14 mouse cellular contexts compared by ENCODE assay signal in genomic region chr13:72120467-72120866, GRCm38 (mm10).
DNase-seq lines count a peak whose midpoint lies in the region; ATAC-seq lines count a peak whose summit lies in the region.
"Had no signal": no experiment of that assay in that cellular context is flagged by ENCODE, and none has a peak within 500 bp of the region (broad histone marks: within the 10 kb centered on the region; RNA-seq: fewer than 3 reads in every experiment).

No protein-coding gene starts in this region.

- H3K36me3 ChIP-seq in heart, embryonic 11.5 days (ENCODE audit: control insufficient read depth, insufficient read depth, low read length) = no peaks in the 10 kb centered on the region
- no peaks in the 10 kb centered on the region for H3K36me3 ChIP-seq in lung, embryonic 16.5 days (ENCODE audit: control insufficient read depth, insufficient read depth, low read length)
- H3K36me3 ChIP-seq in midbrain, embryonic 13.5 days = no peaks in the 10 kb centered on the region
- H3K36me3 ChIP-seq: forebrain, embryonic 12.5 days; heart, embryonic 13.5 days; limb, embryonic 15.5 days had no signal

- no peak overlapping the region for H3K4me2 ChIP-seq in heart, embryonic 11.5 days
- H3K4me2 ChIP-seq in lung, embryonic 16.5 days (ENCODE audit: low read depth, low read length) = peak overlapping the region; percentile 32
- no peak overlapping the region for H3K4me2 ChIP-seq in midbrain, embryonic 13.5 days (replicated peaks)
- H3K4me2 ChIP-seq: forebrain, embryonic 12.5 days; heart, embryonic 13.5 days; limb, embryonic 15.5 days had no signal

- H3K27ac ChIP-seq in heart, embryonic 11.5 days (ENCODE audit: low read depth, low read length) = no peak overlapping the region
- no peak overlapping the region for H3K27ac ChIP-seq in lung, embryonic 16.5 days (ENCODE audit: low read length)
- H3K27ac ChIP-seq in midbrain, embryonic 13.5 days = peak overlapping the region; percentile 61
- H3K27ac ChIP-seq: forebrain, embryonic 12.5 days; heart, embryonic 13.5 days; kidney, postnatal 0 days; limb, embryonic 15.5 days had no signal

- peaks cover 16% of the 10 kb centered on the region for H3K4me1 ChIP-seq in heart, embryonic 11.5 days (ENCODE audit: control insufficient read depth, insufficient read depth, low read length)
- peaks cover 3% of the 10 kb centered on the region for H3K4me1 ChIP-seq in lung, embryonic 16.5 days (replicated peaks; ENCODE audit: control insufficient read depth, insufficient read depth, low read length)
- H3K4me1 ChIP-seq in midbrain, embryonic 13.5 days (replicated peaks) = peaks cover 40% of the 10 kb centered on the region

- DNase-seq in heart, adult 18-20 months = no peak
- no peak for DNase-seq in lung, postnatal 25 days (ENCODE audit: low spot score)
- no peak for DNase-seq in MN1 (ENCODE audit: low spot score)
- DNase-seq in right cerebral cortex, postnatal 36 days (ENCODE audit: low spot score in 2 of 2) = no peak
- DNase-seq: cerebellum, postnatal 36 days had no signal

- H3K27me3 ChIP-seq in heart, embryonic 11.5 days (ENCODE audit: control insufficient read depth, insufficient read depth, low read length) = peaks cover 2% of the 10 kb centered on the region
- no peaks in the 10 kb centered on the region for H3K27me3 ChIP-seq in lung, embryonic 16.5 days (ENCODE audit: control insufficient read depth, insufficient read depth, low read depth, low read length)
- H3K27me3 ChIP-seq in midbrain, embryonic 13.5 days = peaks cover 56% of the 10 kb centered on the region

- no peaks in the 10 kb centered on the region for H3K9me3 ChIP-seq in heart, embryonic 11.5 days (replicated peaks; ENCODE audit: control insufficient read depth, low read length)
- no peaks in the 10 kb centered on the region for H3K9me3 ChIP-seq in lung, embryonic 16.5 days (ENCODE audit: control insufficient read depth, low read length)
- H3K9me3 ChIP-seq in midbrain, embryonic 13.5 days = no peaks in the 10 kb centered on the region
- H3K9me3 ChIP-seq: forebrain, embryonic 12.5 days; heart, embryonic 13.5 days; limb, embryonic 15.5 days had no signal

- no peak overlapping the region for H3K4me3 ChIP-seq in heart, embryonic 11.5 days (ENCODE audit: low read depth, low read length)
- no peak overlapping the region for H3K4me3 ChIP-seq in lung, embryonic 16.5 days (ENCODE audit: low read length)
- no peak overlapping the region for H3K4me3 ChIP-seq in midbrain, embryonic 13.5 days (replicated peaks)
- H3K4me3 ChIP-seq: forebrain, embryonic 12.5 days; heart, embryonic 13.5 days; limb, embryonic 15.5 days had no signal

- 0 out of 2 replicates have a peak overlapping the region, but pooled peaks have one; percentile 16 for H3K9ac ChIP-seq in heart, embryonic 11.5 days (ENCODE audit: low read depth, low read length)
- H3K9ac ChIP-seq in lung, embryonic 16.5 days (ENCODE audit: low read length) = no peak overlapping the region
- no peak overlapping the region for H3K9ac ChIP-seq in midbrain, embryonic 13.5 days (replicated peaks)
- H3K9ac ChIP-seq: forebrain, embryonic 12.5 days; heart, embryonic 13.5 days; limb, embryonic 15.5 days had no signal

- WGBS in heart, embryonic 11.5 days (ENCODE audit: insufficient replicate concordance) = 24% methylated on average over 7 of the region's 7 CpGs
- 13% methylated on average over 7 of the region's 7 CpGs for WGBS in lung, embryonic 16.5 days
- WGBS in midbrain, embryonic 13.5 days = 10% methylated on average over 7 of the region's 7 CpGs

- no peak for ATAC-seq in heart, embryonic 11.5 days (replicated peaks; ENCODE audit: insufficient number of reproducible peaks, low FRiP score, low TSS enrichment)
- peak; percentile 43 for ATAC-seq in lung, embryonic 16.5 days (ENCODE audit: low read depth)
- peak; percentile 46 for ATAC-seq in activated CD4-positive, CD25-positive, alpha-beta regulatory T cell, adult 4 months
- peak; percentile 25; the same call in 1 of the 2 replicates for ATAC-seq in midbrain, embryonic 13.5 days
- ATAC-seq: inflammation-experienced regulatory T-cells, adult 6 months had no signal
